Mouse (Mus musculus) limb, embryonic 11.5 days (tissue): ENCODE results near the gene Bbs5. TPM values are rescaled to one million over a fixed set of nuclear protein-coding genes. Genes with fewer than 3 reads are reported as not detected.
"Not testable (repeated sequence)": the region's sequence is repeated elsewhere in the genome, so short reads cannot be mapped to it uniquely, and the experiment has no call there.

Source experiments
- ATAC-seq: fragments of 200-750 bp; cut with Nextera tagmentation; 2 replicates; pipeline ENCODE4 v1.8.0; 2017; ENCODE audit warnings: low read depth; ENCODE audit not compliant: insufficient number of reproducible peaks, low FRiP score, low TSS enrichment
- DNase-seq: peaks from one replicate; pipeline ENCODE4 v3.0.0-alpha.2; 2015; ENCODE audit warnings: low spot score
- H3K27ac ChIP-seq: fragments of 300-500 bp; sonication (generic); replicated peaks from 2 replicates; pipeline ENCODE4 v1.5.1; 2014; ENCODE audit warnings: low read depth, mild to moderate bottlenecking, low read length
- H3K27me3 ChIP-seq: fragments of 300-500 bp; sonication (generic); 2 replicates; pipeline ENCODE4 v1.6.1; 2014; ENCODE audit warnings: mild to moderate bottlenecking, low read length, mixed read lengths; ENCODE audit not compliant: control insufficient read depth, insufficient read depth
- H3K36me3 ChIP-seq: fragments of 300-500 bp; sonication (generic); 2 replicates; pipeline ENCODE4 v1.6.1; 2014; ENCODE audit warnings: mild to moderate bottlenecking, low read length, moderate library complexity, mixed read lengths; ENCODE audit not compliant: control insufficient read depth, insufficient read depth
- H3K4me1 ChIP-seq: fragments of 300-500 bp; sonication (generic); 2 replicates; pipeline ENCODE4 v1.6.1; 2014; ENCODE audit warnings: low read length, mixed read lengths; ENCODE audit not compliant: control insufficient read depth, insufficient read depth
- H3K4me2 ChIP-seq: fragments of 300-500 bp; sonication (generic); 2 replicates; pipeline ENCODE4 v1.6.1; 2014; ENCODE audit warnings: low read depth, mild to moderate bottlenecking, moderate library complexity; ENCODE audit not compliant: severe bottlenecking
- H3K4me3 ChIP-seq: fragments of 300-500 bp; sonication (generic); 2 replicates; pipeline ENCODE4 v1.5.1; 2014; ENCODE audit warnings: low read depth, low read length
- H3K9ac ChIP-seq: fragments of 300-500 bp; sonication (generic); 2 replicates; pipeline ENCODE4 v1.6.1; 2014; ENCODE audit warnings: mild to moderate bottlenecking, low read length
- H3K9me3 ChIP-seq: fragments of 300-500 bp; sonication (generic); 2 replicates; pipeline ENCODE4 v1.6.1; 2016; ENCODE audit warnings: low read length; ENCODE audit not compliant: control insufficient read depth
- WGBS: fragments of 180-500 bp; shearing (Covaris S2); extraction: QIAGEN DNeasy Blood & Tissue Kit; methylation state at CpG from one replicate; pipeline ENCODE4 v1.1.7; 2014; 5-methylcytosine and 5-hydroxymethylcytosine counted together
- polyA plus RNA-seq: library from polyadenylated mRNA; unstranded; fragments of >200 nt; fragmentation: Nextera tagmentation; extraction: Ambion mirVana; gene quantifications from 2 replicates; pipeline ENCODE4 v1.2.1, GENCODE M21; 2014

The Bbs5 gene
- polyA plus RNA-seq, 1 experiment from 2014 or later: 17.4 TPM

- H3K9ac ChIP-seq, ATAC-seq, H3K4me3 ChIP-seq, H3K4me2 ChIP-seq, H3K4me1 ChIP-seq, H3K27me3 ChIP-seq, H3K9me3 ChIP-seq, DNase-seq, H3K36me3 ChIP-seq, H3K27ac ChIP-seq: not testable (repeated sequence)
- WGBS: 77% methylated on average over 2 of the region's 2 CpGs
Measured at GRCm38 (mm10) chr2:69677215-69677614, 30.2 kb downstream of the Bbs5 start.

GRCm38 (mm10) chr2:69679990-69680389 is 33.0 kb downstream of the Bbs5 start:
- Histone ChIP-seq H3K27me3 (no peaks in the 10 kb centered on the region), H3K9me3 (no peaks in the 10 kb centered on the region), H3K9ac (no peak overlapping the region), H3K36me3 (no peaks in the 10 kb centered on the region), H3K4me3 (no peak overlapping the region), H3K4me1 (no peaks in the 10 kb centered on the region), H3K27ac (no peak overlapping the region), H3K4me2 (no peak overlapping the region)
- 56% methylated on average over 6 of the region's 6 CpGs for WGBS
- no peak for ATAC-seq
- peak; percentile 29 for DNase-seq

DNA sequence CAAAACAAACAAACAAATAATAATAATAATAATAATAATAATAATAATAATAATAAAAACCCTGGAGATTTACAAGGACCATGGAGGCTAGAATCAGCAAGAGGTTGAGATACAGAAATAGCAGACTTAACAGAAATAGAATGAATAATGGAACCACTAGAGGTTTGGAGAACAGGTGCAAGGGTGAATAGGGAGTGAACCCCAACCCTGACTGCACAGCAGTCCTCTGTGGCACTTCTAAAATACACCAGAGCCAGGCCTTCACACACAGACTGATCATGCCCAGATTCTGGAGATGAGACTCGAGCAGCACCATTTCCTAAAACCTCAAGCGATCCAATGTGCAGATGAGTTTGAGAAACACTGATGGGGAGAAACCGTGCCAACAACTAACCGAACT is 35.0 kb downstream of the Bbs5 start:
- 94% methylated on average over 4 of the region's 4 CpGs for WGBS
- H3K4me3 ChIP-seq: no peak overlapping the region
- H3K9ac ChIP-seq: no peak overlapping the region
- H3K4me1 ChIP-seq: no peaks in the 10 kb centered on the region
- H3K27me3 ChIP-seq: no peaks in the 10 kb centered on the region
- H3K36me3 ChIP-seq: no peaks in the 10 kb centered on the region
- no peak overlapping the region for H3K27ac ChIP-seq
- no peak overlapping the region for H3K4me2 ChIP-seq
- DNase-seq (no peak), ATAC-seq (no peak)
- no peaks in the 10 kb centered on the region for H3K9me3 ChIP-seq

DNA sequence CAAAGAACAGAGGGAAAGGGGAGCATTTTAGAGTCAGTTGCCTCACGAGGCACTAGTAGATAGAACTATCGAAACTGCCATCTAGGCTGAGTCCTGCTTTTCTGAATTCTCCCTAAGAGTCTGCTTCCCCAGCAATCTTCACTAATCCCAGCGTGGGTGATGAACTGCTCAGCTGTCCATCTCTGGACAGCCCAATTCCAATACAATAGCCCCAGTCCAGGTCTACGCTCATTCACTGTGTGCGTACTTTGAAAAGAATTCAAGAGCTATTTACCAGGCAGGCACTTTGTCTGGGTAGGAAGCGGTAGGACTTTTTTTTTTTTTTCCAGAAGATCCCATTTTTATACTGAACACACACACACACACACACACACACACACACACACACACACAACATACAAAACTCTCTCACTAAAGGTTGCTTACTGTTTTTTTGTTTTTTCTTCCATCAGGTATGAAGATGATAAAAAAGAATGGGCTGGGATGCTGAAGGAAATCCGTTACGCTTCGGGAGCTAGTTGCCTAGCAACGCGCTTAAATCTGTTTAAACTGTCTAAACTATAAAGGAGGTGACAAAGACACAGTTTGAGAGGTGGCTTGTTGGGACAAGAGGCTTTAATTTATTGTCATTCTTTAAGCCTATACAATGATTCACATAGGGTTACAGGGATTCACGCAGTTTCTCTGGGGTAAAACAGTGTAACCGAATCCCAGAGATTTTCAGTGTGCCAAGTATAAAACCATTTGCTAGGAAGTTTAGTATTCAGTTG is 36.2 kb downstream of the Bbs5 start:
- H3K27ac ChIP-seq: no peak overlapping the region
- H3K4me3 ChIP-seq: no peak overlapping the region
- no peaks in the 10 kb centered on the region for H3K9me3 ChIP-seq
- ATAC-seq: no peak
- H3K9ac ChIP-seq: no peak overlapping the region
- H3K36me3 ChIP-seq: no peaks in the 10 kb centered on the region
- no peaks in the 10 kb centered on the region for H3K27me3 ChIP-seq
- H3K4me1 ChIP-seq: no peaks in the 10 kb centered on the region
- WGBS: 93% methylated on average over 13 of the region's 13 CpGs
- DNase-seq: no peak
- no peak overlapping the region for H3K4me2 ChIP-seq

GRCm38 (mm10) chr2:69684488-69684887 is 37.5 kb downstream of the Bbs5 start:
- DNase-seq (no peak), ATAC-seq (no peak)
- Histone ChIP-seq H3K27ac (no peak overlapping the region), H3K9me3 (no peaks in the 10 kb centered on the region), H3K27me3 (no peaks in the 10 kb centered on the region), H3K4me3 (no peak overlapping the region), H3K4me1 (no peaks in the 10 kb centered on the region), H3K4me2 (no peak overlapping the region), H3K36me3 (no peaks in the 10 kb centered on the region), H3K9ac (no peak overlapping the region)
- WGBS: 89% methylated on average over 3 of the region's 3 CpGs

DNA sequence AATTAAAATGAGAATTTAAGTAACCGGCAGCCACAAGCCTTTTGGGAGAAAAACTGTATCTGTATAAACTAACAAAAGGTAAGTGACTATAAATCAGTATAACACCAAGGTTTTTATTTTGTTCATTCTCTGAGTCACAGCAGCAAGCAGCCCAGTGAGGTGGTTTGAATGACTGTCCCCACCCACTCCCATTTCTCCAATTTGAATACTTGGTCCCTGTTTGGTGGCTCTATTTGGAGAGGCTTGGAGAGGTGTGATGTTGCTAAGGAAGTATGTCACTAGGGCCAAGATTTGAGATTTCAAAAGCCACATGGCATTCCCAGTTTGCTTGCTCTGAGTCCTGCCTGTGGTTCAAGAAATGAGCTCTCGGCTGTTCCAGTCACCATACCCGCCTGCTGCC is 43.2 kb downstream of the Bbs5 start:
- no peak for ATAC-seq
- Histone ChIP-seq H3K36me3 (peaks cover 2% of the 10 kb centered on the region; the same call in 1 of the 2 replicates), H3K9me3 (no peaks in the 10 kb centered on the region), H3K4me2 (no peak overlapping the region), H3K9ac (no peak overlapping the region), H3K4me3 (no peak overlapping the region), H3K27ac (no peak overlapping the region), H3K4me1 (no peaks in the 10 kb centered on the region), H3K27me3 (no peaks in the 10 kb centered on the region)
- DNase-seq: no peak
- WGBS: 89% methylated on average over 3 of the region's 3 CpGs

DNA sequence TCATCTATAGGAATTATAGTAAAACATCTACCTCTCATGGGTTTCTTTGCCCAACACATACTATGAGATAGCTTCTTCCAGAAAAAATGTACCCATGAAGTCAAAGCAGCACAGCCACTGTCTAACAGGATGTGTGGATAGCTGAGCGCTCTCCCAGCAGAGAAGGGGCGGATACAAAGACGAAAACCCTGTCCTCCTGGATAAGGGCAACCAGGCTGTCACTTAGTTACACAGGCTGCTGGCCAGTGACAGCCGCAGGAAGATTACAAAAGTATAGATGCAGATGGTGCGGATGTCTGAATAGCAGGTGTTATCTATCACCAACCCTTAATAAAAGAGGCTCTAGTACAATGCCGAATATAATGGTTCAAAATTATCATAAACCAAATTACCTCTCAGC is 43.9 kb downstream of the Bbs5 start:
- 98% methylated on average over 6 of the region's 6 CpGs for WGBS
- no peak overlapping the region for H3K4me3 ChIP-seq
- DNase-seq: no peak
- no peak overlapping the region for H3K9ac ChIP-seq
- ATAC-seq: no peak
- no peak overlapping the region for H3K4me2 ChIP-seq
- H3K9me3 ChIP-seq: no peaks in the 10 kb centered on the region
- no peaks in the 10 kb centered on the region for H3K27me3 ChIP-seq
- H3K36me3 ChIP-seq: peaks cover 2% of the 10 kb centered on the region; the same call in 1 of the 2 replicates
- H3K27ac ChIP-seq: no peak overlapping the region
- no peaks in the 10 kb centered on the region for H3K4me1 ChIP-seq

DNA sequence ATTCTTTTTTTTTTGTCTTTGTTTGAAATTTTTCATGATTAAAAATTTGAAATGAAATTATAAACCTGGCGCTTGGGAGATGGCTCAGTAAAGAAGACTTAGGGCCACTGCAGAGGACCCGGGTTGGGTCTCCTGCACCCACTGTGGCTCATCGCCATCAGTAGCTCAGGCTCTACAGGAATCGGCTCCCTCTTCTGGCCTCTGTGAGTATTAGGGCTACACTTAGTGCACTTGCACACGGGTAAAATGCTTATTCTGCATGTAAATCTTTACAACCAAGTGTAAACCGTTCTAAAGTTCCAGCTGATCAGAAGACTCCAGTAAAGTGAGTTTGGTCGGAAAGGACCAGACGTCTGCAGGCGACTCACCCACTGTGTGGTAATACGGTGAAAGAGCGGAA is 46.5 kb downstream of the Bbs5 start:
- H3K4me3 ChIP-seq: no peak overlapping the region
- no peak overlapping the region for H3K4me2 ChIP-seq
- no peak overlapping the region for H3K9ac ChIP-seq
- no peaks in the 10 kb centered on the region for H3K9me3 ChIP-seq
- no peak overlapping the region for H3K27ac ChIP-seq
- peaks cover 2% of the 10 kb centered on the region for H3K36me3 ChIP-seq
- no peaks in the 10 kb centered on the region for H3K4me1 ChIP-seq
- ATAC-seq: no peak
- no peaks in the 10 kb centered on the region for H3K27me3 ChIP-seq
- DNase-seq: no peak
- WGBS: 90% methylated on average over 11 of the region's 11 CpGs

DNA sequence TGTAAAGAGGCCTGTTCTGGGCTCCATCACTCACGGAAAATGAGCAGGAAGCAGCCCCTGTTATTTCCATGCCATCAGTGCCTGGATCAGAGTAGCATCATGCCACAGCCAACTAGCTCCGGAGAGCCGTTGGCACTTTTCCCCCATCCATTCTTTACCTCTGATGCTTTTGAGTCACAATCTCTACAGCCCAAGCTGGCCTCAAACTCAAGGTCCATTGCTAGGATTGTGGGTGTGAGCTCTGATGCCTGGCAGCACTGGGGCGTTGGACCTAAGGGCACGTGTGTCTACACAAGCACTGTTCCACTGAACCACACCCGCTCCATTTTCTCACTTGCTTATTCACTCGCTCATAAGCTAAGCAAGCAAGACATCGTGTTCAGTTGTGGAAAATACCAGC is 53.5 kb downstream of the Bbs5 start:
- 88% methylated on average over 8 of the region's 8 CpGs for WGBS
- Histone ChIP-seq H3K4me2 (no peak overlapping the region), H3K27ac (no peak overlapping the region), H3K9me3 (no peaks in the 10 kb centered on the region), H3K27me3 (no peaks in the 10 kb centered on the region), H3K9ac (no peak overlapping the region), H3K4me1 (no peaks in the 10 kb centered on the region), H3K4me3 (no peak overlapping the region), H3K36me3 (peaks cover 2% of the 10 kb centered on the region; the same call in 1 of the 2 replicates)
- DNase-seq: no peak
- no peak for ATAC-seq
